Mouse (Mus musculus) heart, postnatal 25 days (tissue): Measurements from ENCODE around the gene Tln1. TPM values are rescaled to one million over a fixed set of nuclear protein-coding genes. Genes with fewer than 3 reads are reported as not detected.

Experiments
- DNase-seq: peaks from one replicate; pipeline ENCODE4 v3.0.0; 2022; ENCODE audit warnings: low spot score
- intact Hi-C: fragments of 180-260 bp; cut with DNase I; formaldehyde crosslinking; loops from one replicate; pipeline ENCODE4 v1.15.1; 2025
- total RNA-seq, 2 experiments: library from RNA; stranded (reverse); gene quantifications; 2 replicates each; pipeline ENCODE4 v1.2.3; 2021

The Tln1 gene
- total RNA-seq, 2 experiments from 2014 or later = 115 to 124 TPM

DNA sequence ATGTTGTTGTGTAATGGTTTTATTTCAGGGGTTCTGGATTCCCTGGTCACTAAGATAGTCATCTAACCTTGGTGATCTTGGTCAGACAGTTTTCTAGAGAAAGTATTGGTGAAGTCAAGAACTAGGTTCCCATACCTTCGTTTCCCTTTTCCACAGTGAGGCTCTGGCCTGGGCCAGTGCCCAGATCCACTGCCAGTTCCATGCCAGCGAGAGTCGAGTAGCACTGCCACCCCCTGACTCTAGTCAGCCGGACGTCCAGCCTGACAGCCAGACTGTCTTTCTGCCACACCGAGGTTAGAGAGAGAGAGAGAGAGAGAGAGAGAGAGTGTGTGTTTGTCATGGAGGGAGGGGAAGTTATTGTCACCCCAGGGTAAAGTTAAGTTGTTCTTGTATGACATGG, 17.2 kb upstream of the Tln1 start:
- intact Hi-C loops = loop anchor here (5.0 kb wide), 2 partner anchors 47 to 53 kb away; partner anchors contain the start of gene Npr2
- DNase-seq = no peak

DNA sequence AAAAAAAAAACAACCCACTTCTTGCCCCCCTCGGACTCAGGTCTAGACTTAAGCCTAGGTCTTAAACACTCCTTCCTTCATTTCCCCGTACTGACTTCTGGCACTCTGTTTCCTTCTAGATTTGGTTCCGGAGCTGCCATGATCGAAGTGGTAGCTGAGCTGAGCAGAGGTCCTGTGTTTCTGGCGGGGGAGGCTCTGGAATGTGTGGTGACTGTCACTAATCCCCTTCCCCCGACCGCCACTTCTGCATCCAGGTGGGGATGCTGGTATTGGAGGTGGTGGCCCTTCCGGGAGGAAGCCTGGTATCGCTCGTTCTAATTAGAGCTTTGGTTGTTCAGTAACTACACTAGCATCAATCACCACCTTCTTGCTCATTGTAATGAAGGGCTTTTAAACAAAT, 16.8 kb upstream of the Tln1 start:
- intact Hi-C loops = loop anchor here (5.0 kb wide), 2 partner anchors 47 to 53 kb away; partner anchors contain the start of gene Npr2
- DNase-seq = no peak

- peak; percentile 84 for DNase-seq
- intact Hi-C loops = loop anchor here (5.0 kb wide), 2 partner anchors 46 to 54 kb away; partner anchors contain the start of gene Npr2
Measured at GRCm38 (mm10) chr4:43578376-43579204, 16.1 kb upstream of the Tln1 start, which contains the start of the genes Rgp1 and Gba2. Gene Rgp1, plus strand, starts transcription at chr4:43578715. Gene Gba2, minus strand, starts transcription at chr4:43578873.

DNA sequence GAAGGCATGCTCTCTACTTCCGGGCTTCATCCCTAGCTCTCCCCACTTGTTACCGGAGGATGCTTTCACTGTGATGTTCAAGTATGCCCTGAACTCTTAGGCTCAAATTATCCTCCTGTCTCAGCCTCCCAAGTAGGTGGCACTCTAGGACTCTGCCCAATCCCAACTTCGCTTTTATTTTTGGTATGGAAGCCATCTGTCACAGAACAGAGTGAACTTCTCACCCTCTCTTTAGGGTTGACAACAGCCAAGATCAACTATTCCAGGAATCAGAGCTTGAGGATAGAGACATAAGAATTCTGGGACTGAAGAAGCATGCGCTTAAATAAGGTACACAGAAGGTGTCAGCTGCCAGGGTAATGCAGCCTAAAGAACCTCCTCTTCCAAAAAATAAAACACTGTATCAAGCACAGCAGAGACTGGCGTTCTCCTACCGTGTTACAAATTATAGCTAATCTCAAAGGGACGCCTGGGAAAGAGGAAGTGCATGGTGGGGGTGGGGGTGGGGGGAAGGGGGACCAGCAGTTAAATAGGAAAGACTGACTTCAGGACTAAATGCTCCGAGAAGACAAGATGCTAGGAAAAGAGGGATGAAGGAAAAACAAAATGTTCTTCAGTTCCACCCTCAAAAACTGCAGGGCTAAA, 14.9 kb upstream of the Tln1 start:
- intact Hi-C loops = loop anchor here (5.0 kb wide), 2 partner anchors 45 to 55 kb away; partner anchors contain the start of gene Npr2
- DNase-seq = no peak

DNA sequence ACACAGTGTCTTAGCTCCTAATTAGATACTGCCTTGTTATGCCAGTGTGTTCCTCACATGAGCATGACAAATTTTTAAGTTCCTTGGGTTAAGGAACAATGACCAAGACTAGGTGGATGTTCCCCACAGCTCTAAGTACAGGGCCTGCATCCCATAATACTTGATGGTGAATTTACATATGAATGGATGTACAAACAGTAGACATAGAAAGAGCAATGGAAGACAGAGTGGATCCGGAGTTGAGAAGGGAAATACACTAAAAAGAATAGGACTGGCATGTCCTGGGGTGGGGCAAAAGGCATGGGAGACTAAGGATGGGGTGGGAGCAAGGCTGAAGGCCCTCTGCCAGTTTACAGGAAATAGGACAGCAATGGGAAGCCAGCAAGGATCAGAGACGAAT, 12.9 kb upstream of the Tln1 start:
- no peak for DNase-seq
- intact Hi-C loops = loop anchor here (5.0 kb wide), 2 partner anchors 43 to 57 kb away; partner anchors contain the start of gene Npr2

DNA sequence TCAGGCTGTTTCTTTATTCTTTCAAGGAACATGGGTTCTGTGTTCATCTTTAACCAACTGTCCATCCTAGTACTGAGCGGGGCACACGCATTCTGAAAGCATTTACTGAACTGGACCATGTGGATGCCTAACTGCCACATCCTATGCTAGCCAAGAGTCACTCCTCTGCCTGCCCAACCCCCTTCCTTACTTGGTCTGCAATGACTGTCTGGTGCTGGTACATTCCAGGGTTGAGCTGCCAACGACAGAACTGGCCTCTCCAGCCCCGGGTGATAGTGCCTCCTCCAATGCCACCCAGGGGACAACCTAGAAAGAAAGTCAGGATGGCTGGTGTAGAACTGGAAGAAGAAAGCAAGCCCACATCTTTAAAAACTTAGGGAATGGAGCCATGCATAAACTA, 11.1 kb upstream of the Tln1 start:
- no peak for DNase-seq

GRCm38 (mm10) chr4:43571395-43572045, 9.0 kb upstream of the Tln1 start:
- intact Hi-C loops = no loop called here
- DNase-seq = no peak

More for the DNA sequence above, 11.1 kb upstream of the Tln1 start:
- intact Hi-C loops = no loop called here

DNA sequence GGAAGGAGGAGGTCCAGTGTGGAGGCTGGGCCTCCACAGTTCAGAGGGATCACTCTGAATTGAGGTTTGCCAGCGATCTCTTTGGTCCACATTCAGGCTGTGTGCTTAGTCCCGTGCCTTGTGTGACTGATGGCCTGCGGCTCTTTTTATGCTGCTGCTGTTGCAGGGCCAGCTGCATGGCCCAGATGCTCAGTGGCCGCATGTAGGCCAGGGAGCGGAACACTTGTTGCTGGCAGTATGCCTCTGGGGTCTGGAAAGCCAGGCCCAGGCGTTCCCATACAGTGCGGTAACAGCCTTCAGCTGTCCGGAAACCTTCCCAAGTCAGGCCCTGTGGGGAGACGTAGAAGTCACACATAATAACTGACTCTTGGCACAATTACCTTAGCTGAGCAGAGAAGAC, 4.6 kb upstream of the Tln1 start:
- no peak for DNase-seq
- intact Hi-C loops = no loop called here

DNA sequence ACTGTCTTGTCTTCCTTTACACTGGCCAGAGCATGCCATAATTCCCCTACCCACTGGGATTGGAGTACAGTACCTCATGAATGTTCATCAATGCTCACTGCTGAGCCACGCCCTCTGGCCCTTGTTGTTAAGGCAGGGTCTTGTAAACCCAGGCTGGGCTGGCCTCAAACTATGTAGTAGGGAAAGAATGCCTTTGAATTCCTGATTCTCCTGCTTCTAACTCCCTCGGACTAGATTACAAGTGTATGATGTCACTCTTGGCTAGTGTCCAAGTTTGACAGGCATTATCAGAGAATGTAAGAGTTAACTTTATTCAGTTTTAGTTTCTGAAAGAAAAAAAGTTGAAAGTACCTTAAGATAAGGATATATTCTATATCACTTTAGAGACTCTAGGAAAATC, 1.7 kb upstream of the Tln1 start:
- no peak for DNase-seq
- intact Hi-C loops = no loop called here

GRCm38 (mm10) chr4:43563601-43563875, 1.0 kb upstream of the Tln1 start:
- no peak for DNase-seq
- intact Hi-C loops = loop anchor here (1.0 kb wide), 1 partner anchor 13 kb away; no protein-coding TSS in a partner anchor

- intact Hi-C loops = loop anchor here (1.0 kb wide), 1 partner anchor 13 kb away; no protein-coding TSS in a partner anchor
- DNase-seq = no peak
Measured at GRCm38 (mm10) chr4:43562769-43563600, 494 bp upstream of the Tln1 start.

DNA sequence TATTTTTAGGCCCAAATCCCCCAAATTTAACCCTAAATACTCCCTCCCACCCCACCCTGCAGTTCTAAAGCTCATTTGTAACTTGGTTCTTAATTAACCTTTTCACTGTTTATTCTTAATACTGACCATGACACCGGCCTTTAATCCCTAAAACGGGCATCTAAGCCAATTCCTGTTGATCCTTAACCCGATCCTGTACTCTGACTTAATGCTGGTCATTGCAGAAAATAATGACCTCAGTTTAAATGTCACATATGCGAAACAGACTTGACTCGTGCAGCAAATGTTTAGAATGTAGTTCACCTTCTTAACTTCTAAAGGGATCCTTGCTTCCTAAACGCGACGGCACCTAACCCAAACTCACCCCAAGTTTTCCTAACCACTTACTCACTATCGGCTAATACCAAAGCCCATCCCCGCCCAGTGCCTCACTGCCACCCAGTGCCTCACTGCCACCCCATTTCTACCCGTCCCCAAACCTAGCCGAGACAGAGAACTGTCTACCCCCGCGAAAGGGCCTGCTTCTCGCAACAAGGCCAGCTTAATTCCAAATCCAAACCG, 975 bp downstream of the Tln1 start:
- DNase-seq = no peak
- intact Hi-C loops = no loop called here

DNA sequence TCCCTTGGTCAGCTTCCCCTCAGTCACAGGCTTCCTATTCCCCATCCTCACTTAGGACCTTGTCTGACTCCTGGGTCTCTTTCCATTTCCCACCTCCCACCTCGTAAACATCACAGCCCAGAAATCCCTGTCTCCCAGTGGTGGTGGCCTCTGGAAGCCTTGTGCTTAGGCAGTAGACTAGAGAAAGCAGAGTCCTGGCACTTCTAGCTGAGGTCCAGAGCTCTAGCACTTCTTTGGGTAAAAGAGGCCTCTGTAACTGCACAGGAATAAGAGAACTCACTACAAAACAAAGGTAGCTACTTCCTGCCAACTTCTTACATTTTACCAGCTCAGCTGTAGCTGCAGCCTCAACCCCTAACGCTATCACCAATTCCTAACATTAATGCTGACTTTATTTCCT, 1.5 kb downstream of the Tln1 start:
- intact Hi-C loops = no loop called here
- DNase-seq = no peak

- intact Hi-C loops = no loop called here
- DNase-seq = peak; percentile 60
Measured at GRCm38 (mm10) chr4:43560243-43560611, 2.3 kb downstream of the Tln1 start.

DNA sequence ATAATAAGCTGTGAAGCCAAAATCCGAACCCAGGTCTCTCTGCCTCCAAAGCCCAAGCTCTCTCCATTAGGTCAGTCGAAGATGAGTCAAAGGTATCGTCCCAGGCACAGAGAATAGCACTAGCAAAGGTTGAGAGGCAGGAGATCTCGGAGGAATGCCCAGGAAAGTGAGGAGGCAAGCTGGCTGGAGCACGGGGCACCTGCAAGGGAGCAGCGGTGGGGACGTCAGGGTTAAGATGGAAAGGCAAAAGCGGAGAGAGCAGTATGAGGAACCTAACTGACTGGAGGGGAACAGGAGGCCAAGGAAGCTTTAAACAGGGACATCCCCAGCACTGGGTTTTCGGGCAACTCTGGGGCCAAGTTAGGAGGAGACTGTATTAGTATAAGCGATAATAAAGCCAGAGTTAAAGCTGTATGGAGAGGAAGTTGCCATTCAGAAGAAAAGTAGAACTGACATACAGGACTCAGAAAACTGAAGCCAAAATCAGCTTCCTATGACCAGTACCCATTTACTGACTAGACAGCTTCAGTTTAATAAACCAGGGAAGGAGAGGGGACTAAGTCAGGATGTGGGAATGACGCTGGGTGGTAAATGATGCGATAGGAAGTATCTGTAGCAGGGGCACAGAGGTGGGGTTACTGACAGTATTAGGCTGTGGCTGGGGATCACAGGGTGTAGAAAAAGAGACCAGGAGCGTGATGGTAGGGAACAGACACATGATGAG, 2.8 kb downstream of the Tln1 start:
- DNase-seq = no peak
- intact Hi-C loops = loop anchor here (5.0 kb wide), 1 partner anchor 117 kb away; the partner anchor contains the start of gene Tesk1

GRCm38 (mm10) chr4:43558631-43559356, 3.7 kb downstream of the Tln1 start:
- peak; percentile 52 for DNase-seq
- intact Hi-C loops = loop anchor here (5.0 kb wide), 1 partner anchor 116 kb away; the partner anchor contains the start of gene Tesk1

GRCm38 (mm10) chr4:43558028-43558630, 4.4 kb downstream of the Tln1 start:
- intact Hi-C loops = loop anchor here (5.0 kb wide), 1 partner anchor 116 kb away; the partner anchor contains the start of gene Tesk1

More at GRCm38 (mm10) chr4:43558028-43558630, 4.4 kb downstream of the Tln1 start:
- DNase-seq = no peak
